Mouse (Mus musculus) NIH3T3 (cell line): ENCODE measurements around the gene Atg4a-ps.
"Not testable (repeated sequence)": the region's sequence is repeated elsewhere in the genome, so short reads cannot be mapped to it uniquely, and the experiment has no call there.

ENCODE experiments used
- DNase-seq: peaks from one replicate; pipeline ENCODE4 v3.0.0-alpha.2; 2012; ENCODE audit warnings: low read depth

Atg4a-ps gene

DNA sequence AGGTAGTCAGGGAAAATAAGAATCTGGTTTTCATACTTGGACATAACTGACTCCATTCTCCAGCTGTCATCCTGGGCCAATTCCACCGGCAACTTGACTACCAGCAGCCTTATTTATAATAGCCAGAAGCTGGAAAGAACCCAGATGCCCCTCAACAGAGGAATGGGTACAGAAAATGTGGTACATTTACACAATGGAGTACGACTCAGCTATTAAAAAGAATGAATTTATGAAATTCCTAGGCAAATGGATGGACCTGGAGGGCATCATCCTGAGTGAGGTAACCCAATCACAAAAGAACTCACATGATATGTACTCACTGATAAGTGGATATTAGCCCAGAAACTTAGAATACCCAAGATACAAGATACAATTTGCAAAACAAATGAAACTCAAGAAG is at the start of gene Atg4a-ps:
TSS of gene Atg4a-ps (minus strand) at position 101 of the 400 bp plus-strand sequence.
- DNase-seq: not testable (repeated sequence)

DNA sequence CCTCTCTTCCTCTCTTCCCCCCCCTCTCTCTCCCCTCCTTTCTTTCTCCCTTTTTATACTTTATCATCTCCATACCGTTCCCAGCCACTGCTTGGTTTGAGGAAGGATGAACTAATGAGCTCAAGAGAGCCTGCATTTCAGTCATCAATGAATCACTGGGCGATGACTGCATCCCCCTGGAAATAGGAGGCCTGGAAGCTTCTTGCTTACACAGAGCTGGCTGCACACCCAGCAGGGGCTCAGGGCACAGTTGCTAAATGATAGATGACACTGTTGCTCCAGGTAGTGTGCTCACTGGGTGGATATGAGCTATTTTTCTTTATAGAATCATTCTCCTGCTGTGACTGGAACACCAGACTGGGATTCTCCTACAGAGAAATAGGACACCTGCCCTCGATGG is 49.7 kb upstream of the Atg4a-ps start:
- DNase-seq: peak; percentile 76

DNA sequence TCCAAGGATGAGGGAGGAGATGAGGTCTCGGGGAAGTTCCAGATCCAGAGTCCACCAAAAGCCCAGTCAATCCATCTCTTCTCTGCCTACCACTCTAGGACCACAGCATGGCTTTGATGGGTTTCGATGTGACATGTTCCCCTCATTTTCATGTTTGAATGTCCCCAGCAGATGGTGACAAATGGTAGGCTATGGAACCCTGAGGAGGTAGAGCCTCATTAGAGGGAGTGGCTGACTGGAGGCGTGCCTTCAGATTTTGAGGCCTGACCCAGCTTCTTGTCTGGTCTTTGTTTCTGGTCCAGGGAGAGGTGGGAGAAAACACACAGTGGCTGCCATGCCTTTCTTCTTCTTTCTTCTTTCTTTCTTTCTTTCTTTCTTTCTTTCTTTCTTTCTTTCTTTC is 44.6 kb upstream of the Atg4a-ps start:
- peak; percentile 45 for DNase-seq

DNA sequence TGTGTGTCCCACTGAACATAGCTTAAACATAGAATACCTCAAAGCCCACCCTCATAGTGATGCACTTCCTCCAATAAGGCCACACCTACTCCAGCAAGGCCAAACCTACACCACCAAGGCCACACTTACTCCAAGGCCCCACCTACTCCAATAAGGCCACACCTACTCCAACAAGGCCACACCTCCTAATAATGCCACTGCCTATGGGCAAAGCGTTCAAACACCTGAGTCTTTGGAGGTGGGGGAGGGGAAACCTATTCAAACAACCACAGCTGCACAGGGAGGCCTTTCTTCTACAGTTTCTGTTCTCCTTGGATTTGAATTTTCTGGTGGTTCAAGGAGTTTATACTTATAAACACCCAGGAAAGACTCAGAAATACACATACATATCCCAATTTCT is 43.2 kb upstream of the Atg4a-ps start:
- no peak for DNase-seq

DNA sequence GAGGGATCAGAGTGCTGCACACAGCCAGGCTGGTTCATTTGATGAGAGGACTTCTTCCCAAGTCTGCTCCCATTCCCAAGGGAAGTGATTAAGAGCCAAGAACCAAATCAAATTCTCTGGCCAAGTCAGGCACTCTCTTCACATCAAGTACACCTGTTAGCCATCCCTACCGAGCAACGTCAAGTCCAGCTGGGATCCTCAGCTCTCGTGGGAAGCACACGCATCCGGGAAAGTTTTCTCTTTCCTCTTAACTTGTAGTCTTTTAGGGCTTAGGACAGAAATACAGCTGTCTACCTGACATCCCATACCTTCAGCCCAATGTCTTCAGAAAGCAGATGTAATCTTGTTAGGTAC is 38.1 kb upstream of the Atg4a-ps start:
- no peak for DNase-seq

DNA sequence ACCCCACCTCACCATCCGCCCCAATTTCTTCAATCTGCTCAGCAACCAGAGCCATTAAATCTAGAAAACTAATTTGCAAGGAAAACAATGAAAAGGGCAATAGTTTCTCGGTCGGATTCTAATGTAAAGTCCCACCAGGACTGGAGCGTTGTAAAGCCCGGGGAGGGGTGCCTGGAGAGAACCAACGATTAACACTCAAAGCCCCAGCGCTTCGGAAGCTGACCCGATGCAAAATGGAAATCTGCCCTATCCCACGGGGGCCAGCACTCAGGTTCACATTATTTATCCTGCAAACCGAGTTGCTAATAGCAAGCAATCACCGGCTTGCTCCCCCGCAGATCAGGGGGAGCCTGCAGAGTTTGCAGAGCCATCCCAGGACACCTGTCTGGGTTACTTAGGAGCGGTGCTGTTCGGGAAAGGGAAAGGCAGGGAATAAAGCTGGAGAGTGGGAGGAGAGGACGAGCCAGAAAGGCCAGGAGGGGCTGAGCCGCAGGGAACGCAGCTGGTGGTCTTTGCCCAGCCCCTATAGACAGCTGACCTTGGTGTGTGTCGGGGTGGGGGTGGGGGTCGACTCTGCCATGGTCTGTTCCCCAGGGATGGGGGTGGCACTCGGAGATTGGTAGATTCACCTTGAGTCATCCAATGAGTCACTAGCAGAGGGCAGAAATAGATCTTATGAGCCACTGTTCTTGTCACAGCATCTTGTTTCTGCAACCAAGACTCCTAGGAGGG is 37.5 kb upstream of the Atg4a-ps start:
- peak; percentile 80 for DNase-seq

DNA sequence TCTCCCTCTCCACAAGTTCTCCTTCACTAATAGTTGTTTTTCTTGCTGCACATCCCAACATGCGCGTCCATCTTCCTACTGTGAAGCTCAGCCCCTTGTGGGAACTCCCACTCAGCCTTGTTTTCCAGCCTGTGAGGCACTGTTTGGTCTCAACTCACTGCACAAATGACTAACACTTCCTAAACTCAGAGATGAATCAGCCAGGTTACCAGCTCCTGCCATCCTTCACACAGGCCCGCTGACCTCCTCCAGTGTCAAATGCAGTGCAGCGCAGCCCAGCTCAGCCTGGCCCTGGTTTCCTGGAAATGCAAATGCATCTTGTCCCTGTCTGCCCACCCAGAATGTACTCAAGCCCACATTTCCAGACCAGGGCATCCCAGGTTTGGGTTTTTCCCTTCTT is 36.6 kb upstream of the Atg4a-ps start:
- DNase-seq: peak; percentile 71

DNA sequence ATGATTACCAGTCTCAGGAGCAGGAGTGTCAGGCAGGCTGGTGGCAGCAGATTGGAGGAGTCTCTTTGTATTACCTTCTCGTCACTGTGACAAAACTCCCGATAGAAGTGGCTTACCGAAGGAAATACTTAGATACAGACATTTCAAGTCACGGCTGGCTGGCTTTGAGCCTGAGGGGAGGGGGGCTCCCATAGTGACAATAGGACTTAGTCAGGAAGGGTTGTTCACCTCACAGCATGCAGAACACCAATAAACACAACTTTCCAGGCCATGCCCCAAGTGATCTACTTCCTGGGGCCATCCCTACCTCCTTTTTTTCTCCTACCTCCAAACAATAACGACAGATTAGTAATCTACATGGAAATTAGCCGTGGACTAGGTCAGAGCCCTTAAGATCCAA is 32.9 kb upstream of the Atg4a-ps start:
- no peak for DNase-seq

DNA sequence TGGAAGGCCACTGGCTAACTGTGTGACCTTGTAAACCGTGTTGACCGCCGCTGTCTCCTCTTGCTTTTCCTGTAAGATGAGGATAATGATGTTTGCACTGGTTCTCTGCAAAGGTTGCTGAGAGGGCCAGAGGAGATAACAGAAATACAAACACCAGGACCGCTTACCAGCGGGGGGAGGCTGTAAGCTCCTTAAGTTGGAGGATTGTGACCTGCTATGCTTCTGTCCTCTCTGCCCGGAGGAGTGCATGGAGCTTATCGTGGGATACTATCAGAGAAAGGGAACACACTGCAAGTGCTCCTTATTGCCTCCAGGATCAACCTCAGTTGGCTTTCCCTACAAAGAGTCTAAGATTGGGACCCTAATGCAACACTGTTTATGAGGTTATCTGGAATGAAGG is 26.8 kb upstream of the Atg4a-ps start:
- no peak for DNase-seq

DNA sequence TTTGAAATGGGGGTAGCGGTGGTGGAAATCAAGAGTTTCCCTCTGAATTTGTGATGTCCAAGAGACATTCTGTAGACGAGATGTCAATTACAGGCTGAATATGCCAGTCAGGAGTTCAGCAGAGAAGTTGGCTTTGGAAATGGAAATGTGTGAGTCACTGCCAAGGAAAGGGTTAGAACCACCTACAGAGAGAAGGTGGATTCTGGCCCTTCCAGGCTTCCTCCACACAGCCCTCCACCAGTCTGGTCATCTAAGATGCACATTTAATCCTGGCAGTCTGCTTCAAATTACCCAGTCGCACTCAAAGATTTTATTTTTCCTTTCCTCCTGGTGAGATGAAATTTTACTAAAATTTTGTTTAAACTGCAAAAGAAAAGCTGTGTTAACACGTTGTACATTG is 26.2 kb upstream of the Atg4a-ps start:
- no peak for DNase-seq

DNA sequence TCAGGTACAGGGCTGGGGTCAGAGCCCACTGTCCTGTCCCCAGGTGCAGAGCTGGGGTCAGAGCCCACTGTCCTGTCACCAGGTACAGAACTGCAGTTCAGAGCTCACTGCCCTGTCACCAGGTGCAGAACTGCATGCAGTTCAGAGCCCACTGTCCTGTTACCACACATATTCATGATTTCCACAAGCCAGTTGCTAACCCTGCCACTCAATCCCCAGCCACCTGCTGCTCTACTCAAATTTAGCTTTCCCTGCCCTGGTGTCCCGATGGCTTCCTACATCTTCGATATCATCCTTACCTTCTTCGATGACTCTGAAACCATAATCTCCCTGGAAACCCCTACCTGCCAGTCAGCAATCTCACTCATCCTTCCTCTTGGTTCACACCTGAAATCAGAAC is 17.5 kb upstream of the Atg4a-ps start:
- no peak for DNase-seq

DNA sequence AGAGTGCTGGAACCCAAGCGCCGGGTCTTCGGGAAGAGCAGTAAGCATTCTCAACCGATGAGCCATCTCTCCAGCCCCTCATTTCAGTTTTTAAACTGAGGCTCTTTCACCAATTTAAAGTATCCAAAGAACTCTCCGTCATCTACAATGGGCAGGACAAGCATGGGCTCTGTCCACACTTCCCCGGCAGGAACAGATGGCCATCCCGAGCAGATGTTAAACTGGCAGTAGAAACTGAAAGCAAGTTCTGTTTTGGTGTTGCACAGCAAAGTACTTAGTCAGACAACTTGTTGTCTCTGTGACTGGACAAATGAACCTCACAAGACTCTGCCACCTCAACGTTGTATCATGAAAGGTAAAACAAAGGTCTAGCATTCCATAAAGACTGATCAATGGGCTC is 15.8 kb upstream of the Atg4a-ps start:
- no peak for DNase-seq

DNA sequence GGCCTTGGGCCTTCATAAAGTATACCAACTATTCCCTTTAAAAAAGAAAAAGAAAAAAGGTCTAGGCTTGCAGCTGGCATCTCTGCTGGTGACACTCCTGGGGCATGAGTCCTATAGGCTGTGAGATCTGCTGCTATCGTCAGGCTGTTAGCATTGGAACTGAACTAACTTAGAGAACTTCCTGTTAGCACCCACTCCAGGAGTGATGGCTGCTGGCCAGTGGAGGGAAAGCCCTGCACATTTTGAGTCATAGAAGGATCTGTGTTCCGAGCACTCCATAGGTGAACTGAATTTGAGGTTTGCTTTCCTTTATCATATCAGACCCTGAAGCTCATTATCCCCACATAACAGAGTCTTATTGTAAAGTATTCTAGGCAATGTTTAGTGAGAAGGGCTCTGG is 14.1 kb upstream of the Atg4a-ps start:
- peak; percentile 64 for DNase-seq

DNA sequence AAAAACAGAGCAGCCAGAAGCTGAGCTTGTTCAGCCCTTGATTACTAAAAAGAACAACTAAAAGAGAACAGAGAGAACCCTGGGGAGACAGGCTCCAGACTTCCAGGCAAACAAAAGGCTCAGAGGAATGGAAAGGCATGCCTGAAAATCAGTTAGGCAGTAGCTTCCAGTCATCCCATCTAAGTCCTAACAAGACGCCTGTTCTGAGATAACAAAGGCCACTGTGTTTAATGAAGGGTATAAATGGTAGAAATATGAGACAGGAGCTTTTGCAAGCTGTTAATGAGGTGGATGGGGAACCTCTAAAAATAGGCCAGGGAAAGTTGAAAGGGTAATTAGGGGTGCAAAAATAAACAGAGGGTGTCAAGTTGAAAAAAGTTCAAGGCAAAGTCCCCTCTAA is 4.5 kb upstream of the Atg4a-ps start:
- no peak for DNase-seq

DNA sequence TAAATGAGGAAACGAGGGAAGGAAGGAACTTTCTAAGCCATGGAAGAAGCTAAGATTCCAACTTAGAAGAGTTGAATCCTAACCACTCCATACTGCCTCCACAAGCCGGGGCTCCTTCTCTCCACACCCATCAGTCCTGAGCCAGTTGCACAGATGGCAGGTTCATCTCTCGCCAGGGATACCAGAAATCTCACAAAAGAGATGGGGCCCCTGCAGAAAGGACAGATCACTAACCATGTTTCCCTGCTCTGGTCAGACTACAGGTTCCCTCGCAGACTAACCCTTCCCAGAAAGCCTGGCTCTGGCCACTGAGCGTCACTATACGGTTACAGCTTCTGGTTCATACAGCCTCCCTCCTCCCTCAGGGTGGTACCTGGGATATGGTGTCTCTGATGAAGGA is 3.8 kb upstream of the Atg4a-ps start:
- DNase-seq: no peak

DNA sequence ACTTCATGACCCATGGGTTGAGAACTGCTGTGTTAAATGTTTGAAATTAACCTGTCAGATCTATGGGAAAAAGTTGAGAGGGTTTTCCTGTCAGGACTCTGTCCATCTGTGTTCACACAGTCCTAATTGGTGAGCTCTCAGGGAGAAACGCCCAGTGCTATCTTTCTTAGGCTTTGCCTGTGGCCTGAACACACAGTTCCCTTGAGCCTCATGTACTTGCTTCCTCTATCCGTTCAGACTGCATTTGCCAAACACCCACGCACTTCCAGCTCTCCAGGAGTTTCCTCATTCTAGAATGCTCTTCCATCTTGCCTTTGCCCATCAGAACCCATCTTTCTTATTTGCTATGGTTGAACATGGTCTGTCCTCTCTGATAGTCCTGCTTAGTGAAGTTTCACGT is 2.6 kb upstream of the Atg4a-ps start:
- no peak for DNase-seq

DNA sequence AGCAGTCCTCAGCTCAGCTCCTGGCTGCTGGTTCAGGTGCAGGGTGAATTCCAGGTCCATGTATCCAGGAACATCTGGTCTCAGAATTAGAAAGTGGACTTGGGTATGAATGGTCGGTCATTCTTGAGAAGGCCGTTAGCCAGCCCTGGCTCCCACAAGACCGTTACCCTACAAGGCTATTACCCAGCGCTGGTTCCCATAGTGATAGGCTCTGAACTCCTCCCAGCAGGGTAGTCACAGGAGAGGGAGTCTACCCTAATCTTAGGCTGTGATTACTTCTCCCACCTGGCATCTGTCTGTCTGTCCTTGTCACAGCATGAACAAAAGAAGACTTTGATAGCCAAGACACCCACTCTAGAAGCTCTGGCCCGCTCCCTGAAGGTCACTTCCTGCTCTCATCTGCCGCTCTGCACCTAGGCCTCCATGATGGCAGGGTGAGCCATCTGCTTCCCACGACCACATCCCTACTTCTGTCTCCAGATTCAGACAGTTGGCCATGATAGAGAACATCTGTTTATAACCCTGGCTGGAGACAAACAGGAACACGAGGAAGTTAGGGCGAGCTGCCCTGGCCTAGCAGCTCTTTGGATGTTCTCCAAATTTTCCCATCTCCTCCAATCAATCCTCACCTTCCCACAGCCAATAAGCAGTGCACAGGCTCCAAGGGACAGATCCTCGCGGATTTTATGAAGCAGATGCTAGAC is 1.4 kb upstream of the Atg4a-ps start:
- DNase-seq: no peak

DNA sequence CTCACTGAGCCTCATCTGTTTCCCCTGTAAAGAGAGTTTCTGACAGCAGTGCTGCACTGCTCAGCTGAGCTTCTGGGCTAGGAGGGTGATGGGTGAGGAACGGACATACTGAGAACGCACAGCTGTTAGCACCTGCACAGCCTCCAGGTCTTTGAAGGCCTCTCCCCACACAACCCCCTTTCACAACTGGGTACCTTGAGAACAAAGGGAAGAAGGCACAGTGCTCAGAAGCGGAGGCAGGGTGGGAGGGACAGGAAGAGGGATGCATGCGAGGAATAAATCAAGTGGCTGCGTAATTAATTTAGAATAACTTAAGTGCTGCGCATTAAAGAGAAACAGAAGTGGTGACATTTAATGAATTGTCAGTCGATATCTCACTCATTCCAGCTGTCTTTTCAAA is 4.6 kb downstream of the Atg4a-ps start:
- no peak for DNase-seq

DNA sequence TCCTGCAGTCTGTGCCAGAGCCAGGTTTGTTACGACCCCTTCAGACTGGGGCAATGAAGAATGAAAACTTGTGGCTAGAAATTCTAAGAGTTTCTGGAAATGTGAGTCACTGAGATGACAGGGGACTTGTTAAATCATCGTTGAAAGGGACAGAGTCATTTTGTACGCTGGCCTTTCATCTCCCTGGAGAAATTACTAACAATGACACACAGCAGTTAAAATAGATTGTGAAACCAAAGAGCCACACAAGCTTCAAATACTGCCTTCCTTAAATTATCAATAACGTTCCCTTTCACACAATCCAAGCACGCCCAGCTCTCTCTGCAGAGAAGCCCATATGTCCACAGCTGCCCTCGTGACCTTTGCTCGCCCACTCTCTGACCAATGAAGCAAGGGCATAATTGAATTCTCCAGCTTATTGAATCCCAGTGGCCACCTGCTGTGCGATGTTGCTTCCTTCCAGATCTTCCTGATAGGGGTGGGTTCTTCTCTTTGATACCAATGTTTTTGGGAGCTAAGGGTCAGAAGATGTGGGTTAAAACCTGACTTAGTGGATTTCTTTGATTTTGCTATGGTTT is 5.6 kb downstream of the Atg4a-ps start:
- no peak for DNase-seq

DNA sequence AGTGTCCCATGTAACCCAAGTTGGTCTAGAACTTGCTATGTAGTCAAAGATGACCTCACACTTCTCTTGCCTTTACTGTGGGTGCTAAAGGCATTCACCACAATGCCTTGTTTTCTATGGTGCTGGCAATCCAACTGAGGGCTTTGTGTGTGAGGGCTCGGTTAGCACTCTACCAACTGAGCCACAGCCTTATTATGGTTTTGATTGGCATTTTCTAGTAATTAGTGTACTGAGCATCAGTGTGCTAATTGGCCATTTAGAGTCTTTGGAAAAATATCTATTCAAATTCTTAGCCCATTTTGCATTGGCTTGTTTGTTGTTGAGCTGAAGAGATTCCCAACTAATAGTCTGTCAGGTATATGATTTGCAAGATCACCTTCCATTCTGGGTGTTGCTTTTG is 8.2 kb downstream of the Atg4a-ps start:
- DNase-seq: no peak

DNA sequence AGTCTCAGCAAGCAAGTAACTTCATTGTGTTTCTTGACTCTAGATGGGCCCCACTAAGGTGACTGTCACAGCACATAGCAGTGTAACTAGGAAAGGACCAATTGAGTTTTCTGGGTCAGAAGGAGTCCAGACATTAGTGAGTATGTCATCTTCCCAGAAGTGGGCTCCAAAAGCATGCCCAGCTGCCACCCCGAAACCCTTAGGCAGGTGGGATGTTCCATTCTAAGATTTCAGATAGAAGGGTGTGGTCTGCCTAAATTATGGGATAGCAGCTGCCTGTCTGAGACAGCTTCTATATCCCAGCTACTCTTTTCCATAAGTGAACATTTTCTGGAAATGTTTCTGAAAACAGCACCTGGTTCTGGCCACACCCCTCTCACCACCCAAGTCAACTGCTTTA is 11.6 kb downstream of the Atg4a-ps start:
- no peak for DNase-seq

DNA sequence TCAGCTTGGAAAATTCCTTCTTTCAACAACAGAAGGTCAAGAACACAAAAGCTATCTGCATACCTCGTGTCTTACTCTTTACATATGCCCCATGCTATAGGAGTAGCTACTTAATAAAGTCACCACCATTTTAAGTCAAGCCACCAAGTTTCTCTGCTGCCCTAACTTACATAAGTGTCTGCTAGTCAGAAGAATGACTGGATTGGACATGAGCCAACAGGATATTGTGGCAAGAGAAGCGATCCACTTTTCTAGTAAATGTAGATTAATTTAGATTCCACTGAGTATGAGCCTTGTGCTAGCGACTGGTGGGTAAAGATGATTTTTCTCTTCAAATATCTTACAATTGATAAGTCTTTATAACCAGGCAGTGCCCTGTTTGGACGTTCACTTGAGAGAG is 12.0 kb downstream of the Atg4a-ps start:
- peak; percentile 60 for DNase-seq

DNA sequence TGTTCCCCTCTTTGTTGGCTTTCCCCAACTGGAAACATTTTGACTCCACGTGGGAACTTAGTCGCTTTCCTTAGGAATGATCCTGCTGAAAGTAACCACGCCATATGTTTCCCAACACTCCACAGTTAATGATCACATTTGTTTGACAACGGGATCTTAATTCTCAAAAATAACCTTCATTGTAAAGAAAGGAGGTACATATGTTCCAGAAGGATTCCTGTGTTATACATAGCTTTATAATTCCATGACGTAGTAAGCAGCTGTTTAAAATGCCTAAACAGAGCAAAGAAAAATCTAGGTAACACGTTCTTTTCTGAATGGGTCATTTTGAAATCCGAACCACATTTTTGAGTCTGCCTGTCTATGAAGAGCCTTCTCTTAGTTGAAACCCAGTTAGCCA is 12.7 kb downstream of the Atg4a-ps start:
- no peak for DNase-seq

DNA sequence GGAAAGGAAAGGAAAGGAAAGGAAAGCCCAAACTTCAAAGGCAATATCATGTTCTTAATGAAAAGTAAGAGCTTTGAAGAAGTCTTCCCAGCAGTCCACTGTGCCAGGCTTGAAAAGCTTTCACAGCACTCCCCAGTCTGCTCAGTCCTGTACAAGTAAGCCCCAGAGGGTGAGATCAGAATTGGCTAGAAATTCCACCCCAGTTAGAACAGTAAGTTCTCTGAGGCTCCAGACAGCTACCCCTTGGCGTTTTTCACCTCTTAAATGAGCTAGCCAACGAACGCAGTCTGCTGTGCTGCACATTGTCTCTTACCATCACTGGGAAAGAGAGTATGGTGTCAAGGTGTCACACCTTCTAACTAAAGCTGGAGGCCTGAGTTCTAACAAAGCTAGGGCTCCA is 18.2 kb downstream of the Atg4a-ps start:
- DNase-seq: no peak
